Mouse (Mus musculus) midbrain, postnatal 0 days (tissue): ENCODE results near the gene Adgrg5. TPM values are rescaled to one million over a fixed set of nuclear protein-coding genes. Genes with fewer than 3 reads are reported as not detected.

Experiments
- ATAC-seq: fragments of 200-750 bp; cut with Nextera tagmentation; 2 replicates; pipeline ENCODE4 v1.8.0; 2017; ENCODE audit warnings: moderate number of reproducible peaks, mild to moderate bottlenecking, moderate TSS enrichment, moderate library complexity; ENCODE audit not compliant: low FRiP score
- DNase-seq: peaks from one replicate; pipeline ENCODE4 v3.0.0-alpha.2; 2015; ENCODE audit warnings: low spot score
- H3K27ac ChIP-seq: fragments of 300-500 bp; sonication (generic); 2 replicates; pipeline ENCODE4 v1.5.1; 2014; ENCODE audit warnings: low read depth, mild to moderate bottlenecking, low read length, mixed read lengths
- H3K27me3 ChIP-seq: fragments of 300-500 bp; sonication (generic); 2 replicates; pipeline ENCODE4 v1.6.1; 2014; ENCODE audit warnings: low read length, control low read depth, mixed read lengths; ENCODE audit not compliant: insufficient read depth
- H3K36me3 ChIP-seq: fragments of 300-500 bp; sonication (generic); 2 replicates; pipeline ENCODE4 v1.6.1; 2014; ENCODE audit warnings: low read length, control low read depth, mixed read lengths; ENCODE audit not compliant: insufficient read depth
- H3K4me1 ChIP-seq: fragments of 300-500 bp; sonication (generic); 2 replicates; pipeline ENCODE4 v1.6.1; 2014; ENCODE audit warnings: mild to moderate bottlenecking, control low read depth, antibody characterized with exemption, low read length, mixed read lengths; ENCODE audit not compliant: insufficient read depth
- H3K4me2 ChIP-seq: fragments of 300-500 bp; sonication (generic); 2 replicates; pipeline ENCODE4 v1.6.1; 2014; ENCODE audit warnings: low read depth, mild to moderate bottlenecking, low read length, mixed read lengths; ENCODE audit not compliant: poor library complexity, severe bottlenecking
- H3K4me3 ChIP-seq: fragments of 300-500 bp; sonication (generic); 2 replicates; pipeline ENCODE4 v1.5.1; 2014; ENCODE audit warnings: low read depth, mild to moderate bottlenecking, low read length, moderate library complexity
- H3K9ac ChIP-seq: fragments of 300-500 bp; sonication (generic); replicated peaks from 2 replicates; pipeline ENCODE4 v1.6.1; 2014; ENCODE audit warnings: mild to moderate bottlenecking, low read length, moderate library complexity, mixed read lengths; ENCODE audit not compliant: poor library complexity, severe bottlenecking
- H3K9me3 ChIP-seq: fragments of 300-500 bp; sonication (generic); 2 replicates; pipeline ENCODE4 v1.6.1; 2016; ENCODE audit warnings: low read length, control low read depth
- CTCF ChIP-seq: IDR thresholded peaks from 2 replicates; pipeline ENCODE4 v1.5.1; 2016; ENCODE audit warnings: antibody characterized with exemption, mild to moderate bottlenecking
- WGBS: fragments of 180-500 bp; shearing (Covaris S2); extraction: QIAGEN DNeasy Blood & Tissue Kit; methylation state at CpG from one replicate; pipeline ENCODE4 v1.1.7; 2014; 5-methylcytosine and 5-hydroxymethylcytosine counted together
- polyA plus RNA-seq: library from polyadenylated mRNA; unstranded; fragments of >200 nt; fragmentation: Nextera tagmentation; extraction: Ambion mirVana; gene quantifications from 2 replicates; pipeline ENCODE4 v1.2.1, GENCODE M21; 2015
- total RNA-seq: library from RNA; depleted of rRNA; stranded (reverse); fragments of >200 nt; gene quantifications from 2 replicates; pipeline ENCODE4 v1.2.3, GENCODE M21; 2014; rRNA removed

Adgrg5 gene
- total and polyA plus RNA-seq, 2 experiments from 2014 or later: 0.17 TPM; not detected in 1

DNA sequence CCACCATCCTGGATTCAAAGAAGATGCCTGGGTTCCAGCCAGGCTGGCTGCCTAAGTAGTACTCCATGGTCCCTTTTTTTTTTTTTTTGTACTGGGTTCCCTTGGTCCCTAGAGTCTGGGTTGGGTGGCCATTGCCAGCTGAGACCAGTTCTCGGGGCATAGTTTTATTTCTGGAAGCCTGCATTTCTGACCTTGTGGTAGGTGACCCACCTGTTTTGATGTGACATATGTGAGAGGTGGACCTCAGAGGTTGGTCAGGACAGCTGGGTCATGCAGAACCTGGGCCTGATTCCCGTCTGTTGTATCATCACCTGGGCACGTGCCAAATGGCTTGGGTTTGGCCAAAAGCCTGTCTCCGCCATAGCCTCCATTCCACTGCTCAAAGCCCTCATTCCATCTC, 66.2 kb downstream of the Adgrg5 start:
- Histone ChIP-seq H3K27me3 (no peaks in the 10 kb centered on the region), H3K4me2 (no peak overlapping the region), H3K4me3 (no peak overlapping the region), H3K9me3 (no peaks in the 10 kb centered on the region), H3K27ac (no peak overlapping the region), H3K9ac (no peak overlapping the region), H3K4me1 (peaks cover 33% of the 10 kb centered on the region), H3K36me3 (no peaks in the 10 kb centered on the region)
- ATAC-seq (no peak), DNase-seq (no peak)
- TF ChIP-seq CTCF: no peak
- 89% methylated on average over 4 of the region's 4 CpGs for WGBS

DNA sequence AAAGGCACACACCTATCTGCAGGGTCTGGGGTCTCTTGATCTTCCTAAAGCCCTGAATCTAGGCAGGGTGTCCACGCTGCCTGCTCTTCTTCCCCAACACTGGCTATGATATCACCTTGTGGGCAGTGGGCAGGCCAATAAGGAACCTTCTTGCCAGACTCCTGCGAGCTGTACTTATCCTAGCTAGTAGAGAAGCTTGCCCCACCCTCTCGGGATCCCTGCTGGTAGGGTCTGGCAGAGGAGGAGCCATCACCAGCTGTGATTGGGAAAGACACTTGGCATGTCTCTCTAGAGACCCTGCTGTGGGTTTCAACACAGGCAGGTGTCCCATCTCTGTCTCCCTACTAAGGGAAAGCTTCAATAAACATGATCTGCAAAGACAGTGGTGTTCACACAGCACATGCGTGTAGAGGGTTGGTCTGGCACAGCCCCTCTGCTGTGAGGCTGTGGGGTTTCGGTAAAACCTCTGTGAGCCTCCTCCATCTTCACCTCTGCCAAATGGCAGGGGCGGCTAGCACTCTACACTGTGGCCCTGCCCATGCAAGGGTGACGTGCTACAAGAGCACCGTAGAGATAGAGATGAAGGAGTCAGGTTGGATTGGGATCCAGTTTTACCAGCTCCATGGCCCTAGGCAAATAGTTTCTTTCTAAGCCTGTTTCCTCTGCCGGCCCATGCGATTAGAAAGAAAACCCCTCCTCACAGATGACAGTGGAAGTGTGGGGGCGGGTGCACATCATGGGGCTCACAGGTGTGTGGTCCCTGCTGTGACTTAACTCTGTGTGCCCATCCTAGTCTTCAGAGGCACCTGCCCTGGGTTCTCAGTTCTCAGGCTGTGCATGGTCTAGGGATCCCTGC, 67.3 kb downstream of the Adgrg5 start:
- H3K4me3 ChIP-seq: no peak overlapping the region
- no peaks in the 10 kb centered on the region for H3K9me3 ChIP-seq
- no peak overlapping the region for H3K27ac ChIP-seq
- WGBS: 66% methylated on average over 11 of the region's 11 CpGs
- no peak overlapping the region for H3K9ac ChIP-seq
- peaks cover 29% of the 10 kb centered on the region for H3K4me1 ChIP-seq
- no peak overlapping the region for H3K4me2 ChIP-seq
- TF ChIP-seq CTCF: no peak
- H3K36me3 ChIP-seq: no peaks in the 10 kb centered on the region
- ATAC-seq (no peak), DNase-seq (no peak)
- H3K27me3 ChIP-seq: no peaks in the 10 kb centered on the region

DNA sequence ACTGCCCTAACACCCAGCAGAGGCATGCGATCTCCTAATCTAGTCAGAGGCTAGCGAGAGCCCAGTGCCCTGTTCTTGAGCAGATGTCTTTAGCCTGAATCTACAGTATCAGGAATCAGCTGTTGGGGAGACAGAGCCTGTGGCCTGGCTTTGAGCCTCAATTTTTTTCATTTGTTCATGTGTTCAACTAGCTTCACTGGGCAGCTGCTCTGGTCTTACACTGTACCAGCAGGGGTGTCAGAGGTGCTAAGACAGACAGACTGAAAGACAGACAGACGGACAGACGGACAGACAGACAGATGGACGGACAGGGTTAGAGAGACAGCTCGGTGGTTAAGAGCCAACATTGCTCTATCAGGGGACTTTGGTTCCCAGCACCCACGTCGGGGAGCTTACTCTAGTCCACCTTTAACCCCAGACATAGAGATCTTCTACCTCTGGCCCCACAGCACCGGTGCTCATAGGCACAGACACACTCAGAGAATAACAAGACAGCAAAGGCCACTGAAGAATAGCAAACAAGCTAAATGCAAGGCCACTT, 68.0 kb downstream of the Adgrg5 start:
- H3K4me2 ChIP-seq: no peak overlapping the region
- peaks cover 24% of the 10 kb centered on the region; the same call in 1 of the 2 replicates for H3K4me1 ChIP-seq
- no peaks in the 10 kb centered on the region for H3K27me3 ChIP-seq
- DNase-seq: no peak
- H3K4me3 ChIP-seq: no peak overlapping the region
- no peak for ATAC-seq
- H3K36me3 ChIP-seq: no peaks in the 10 kb centered on the region
- no peak overlapping the region for H3K27ac ChIP-seq
- H3K9ac ChIP-seq: no peak overlapping the region
- WGBS: 80% methylated on average over 9 of the region's 9 CpGs
- H3K9me3 ChIP-seq: no peaks in the 10 kb centered on the region
- no peak for TF ChIP-seq CTCF

DNA sequence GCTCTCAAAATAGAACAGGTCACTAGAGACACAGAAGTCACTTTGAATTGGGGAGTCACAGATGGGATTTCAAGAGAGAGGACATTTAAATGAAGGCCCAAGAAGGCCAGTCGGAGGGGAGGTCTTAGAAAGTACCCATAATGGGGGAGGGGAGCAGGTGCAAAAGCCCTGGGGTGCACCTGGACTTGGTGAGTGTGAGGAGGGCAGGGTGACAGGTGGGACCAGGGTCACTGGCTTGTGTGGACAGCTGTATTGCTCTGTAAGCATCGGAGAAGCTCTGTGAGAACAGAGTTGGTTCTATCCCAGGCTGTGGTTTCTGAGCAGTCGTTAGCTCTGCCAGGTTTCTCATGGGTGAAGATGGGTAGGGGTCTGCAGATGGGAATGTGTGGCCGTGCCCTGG, 68.5 kb downstream of the Adgrg5 start:
- peaks cover 20% of the 10 kb centered on the region; the same call in 1 of the 2 replicates for H3K4me1 ChIP-seq
- no peak overlapping the region for H3K4me3 ChIP-seq
- ATAC-seq (no peak), DNase-seq (no peak)
- no peaks in the 10 kb centered on the region for H3K9me3 ChIP-seq
- H3K36me3 ChIP-seq: no peaks in the 10 kb centered on the region
- peak overlapping the region; percentile 94 for H3K27ac ChIP-seq
- no peak for TF ChIP-seq CTCF
- H3K4me2 ChIP-seq: no peak overlapping the region
- H3K27me3 ChIP-seq: no peaks in the 10 kb centered on the region
- 0 out of 2 replicates have a peak overlapping the region, but pooled peaks have one; percentile 29 for H3K9ac ChIP-seq
- 73% methylated on average over 4 of the region's 4 CpGs for WGBS

DNA sequence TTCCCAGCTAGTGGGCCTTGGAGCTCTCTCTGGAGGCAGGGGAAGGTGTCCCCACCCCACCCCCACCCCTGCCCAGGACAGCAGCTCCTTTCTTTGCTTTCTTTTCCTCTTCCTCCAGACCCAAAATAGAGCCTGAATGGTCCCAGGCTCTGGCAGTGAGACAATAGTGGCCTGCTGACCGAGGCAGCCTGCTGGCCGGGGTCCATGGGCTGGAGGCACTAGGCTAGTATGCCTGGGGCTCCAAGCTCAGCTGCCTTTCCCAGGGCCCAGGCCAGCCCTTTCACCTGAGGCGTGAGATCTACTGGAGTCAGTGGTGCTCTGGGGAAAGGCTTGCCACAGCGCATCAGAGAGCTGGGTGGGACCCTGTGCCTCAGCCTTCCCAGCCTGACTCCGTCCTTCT, 69.0 kb downstream of the Adgrg5 start:
- Histone ChIP-seq H3K27ac (peak overlapping the region; percentile 94), H3K4me2 (no peak overlapping the region), H3K4me1 (peaks cover 21% of the 10 kb centered on the region), H3K9ac (peak overlapping the region; percentile 36; the same call in 1 of the 2 replicates), H3K4me3 (no peak overlapping the region), H3K27me3 (no peaks in the 10 kb centered on the region), H3K9me3 (no peaks in the 10 kb centered on the region), H3K36me3 (no peaks in the 10 kb centered on the region)
- ATAC-seq (0 out of 2 replicates have a peak, but pooled peaks have one; percentile 2), DNase-seq (peak; percentile 81)
- 31% methylated on average over 5 of the region's 5 CpGs for WGBS
- TF ChIP-seq CTCF: no peak

Other genes with a start within 250 kb of the Adgrg5 start
- gene Pllp, start 227.4 kb upstream of the Adgrg5 start, total RNA-seq: 8.4 and 9.8 TPM in 2 replicates
- 8.6 and 10.5 TPM in 2 replicates for gene Pllp, start 227.4 kb upstream of the Adgrg5 start, polyA plus RNA-seq
- not detected in 2 replicates for gene Ccl22, start 178.1 kb upstream of the Adgrg5 start, total RNA-seq
- gene Ccl22, start 178.1 kb upstream of the Adgrg5 start, polyA plus RNA-seq: not detected in 2 replicates
- 82.0 and 111 TPM in 2 replicates for gene Cx3cl1, start 151.7 kb upstream of the Adgrg5 start, total RNA-seq
- gene Cx3cl1, start 151.7 kb upstream of the Adgrg5 start, polyA plus RNA-seq: 105 and 110 TPM in 2 replicates
- gene Ccl17, start 113.2 kb upstream of the Adgrg5 start, total RNA-seq: 8.5 TPM in 1 of 2 replicates, not detected in the other
- gene Ccl17, start 113.2 kb upstream of the Adgrg5 start, polyA plus RNA-seq: 4.4 and 4.7 TPM in 2 replicates
- 101 and 110 TPM in 2 replicates for gene Coq9, start 85.4 kb upstream of the Adgrg5 start, total RNA-seq
- gene Coq9, start 85.4 kb upstream of the Adgrg5 start, polyA plus RNA-seq: 46.5 and 54.8 TPM in 2 replicates
- 60.6 and 62.7 TPM in 2 replicates for gene Ciapin1, start 85.3 kb upstream of the Adgrg5 start, total RNA-seq
- gene Ciapin1, start 85.3 kb upstream of the Adgrg5 start, polyA plus RNA-seq: 162 and 164 TPM in 2 replicates
- 62.5 and 70.5 TPM in 2 replicates for gene Polr2c, start 66.2 kb upstream of the Adgrg5 start, total RNA-seq
- 93.3 and 101 TPM in 2 replicates for gene Polr2c, start 66.2 kb upstream of the Adgrg5 start, polyA plus RNA-seq
- 154 and 155 TPM in 2 replicates for gene Dok4, start 47.4 kb upstream of the Adgrg5 start, total RNA-seq
- gene Dok4, start 47.4 kb upstream of the Adgrg5 start, polyA plus RNA-seq: 95.0 and 104 TPM in 2 replicates
- 5.4 and 6.1 TPM in 2 replicates for gene Ccdc102a, start 5.6 kb upstream of the Adgrg5 start, total RNA-seq
- 3.6 and 3.7 TPM in 2 replicates for gene Ccdc102a, start 5.6 kb upstream of the Adgrg5 start, polyA plus RNA-seq
- gene Adgrg1, start 51.1 kb downstream of the Adgrg5 start, total RNA-seq: 218 and 247 TPM in 2 replicates
- 114 and 125 TPM in 2 replicates for gene Adgrg1, start 51.1 kb downstream of the Adgrg5 start, polyA plus RNA-seq
- 1.5 and 1.7 TPM in 2 replicates for gene Adgrg3, start 94.0 kb downstream of the Adgrg5 start, total RNA-seq
- 0.59 and 0.88 TPM in 2 replicates for gene Adgrg3, start 94.0 kb downstream of the Adgrg5 start, polyA plus RNA-seq
- 4.4 and 9.8 TPM in 2 replicates for gene Drc7, start 131.4 kb downstream of the Adgrg5 start, total RNA-seq
- gene Drc7, start 131.4 kb downstream of the Adgrg5 start, polyA plus RNA-seq: 2.8 and 3.6 TPM in 2 replicates
- 53.7 and 61.6 TPM in 2 replicates for gene Katnb1, start 157.5 kb downstream of the Adgrg5 start, total RNA-seq
- 52.5 and 56.7 TPM in 2 replicates for gene Katnb1, start 157.5 kb downstream of the Adgrg5 start, polyA plus RNA-seq